Mouse (Mus musculus) lung, embryonic 14.5 days (tissue): ENCODE measurements around the gene Ppp6r2. TPM values are rescaled to one million over a fixed set of nuclear protein-coding genes. Genes with fewer than 3 reads are reported as not detected.

Experiments
- ATAC-seq: fragments of 200-750 bp; cut with Nextera tagmentation; 2 replicates; pipeline ENCODE4 v1.8.0; 2017; ENCODE audit warnings: mild to moderate bottlenecking, moderate TSS enrichment, moderate library complexity; ENCODE audit not compliant: insufficient read depth
- DNase-seq: peaks from one replicate; pipeline ENCODE4 v3.0.0-alpha.2; 2015
- H3K27ac ChIP-seq: fragments of 300-500 bp; sonication (generic); 2 replicates; pipeline ENCODE4 v1.5.1; 2014; ENCODE audit warnings: low read depth, mild to moderate bottlenecking, moderate library complexity
- H3K27me3 ChIP-seq: fragments of 300-500 bp; sonication (generic); 2 replicates; pipeline ENCODE4 v1.6.1; 2014; ENCODE audit warnings: low read length, control low read depth; ENCODE audit not compliant: insufficient read depth
- H3K36me3 ChIP-seq: fragments of 300-500 bp; sonication (generic); 2 replicates; pipeline ENCODE4 v1.6.1; 2014; ENCODE audit warnings: control low read depth; ENCODE audit not compliant: insufficient read depth
- H3K4me1 ChIP-seq: fragments of 300-500 bp; sonication (generic); 2 replicates; pipeline ENCODE4 v1.6.1; 2014; ENCODE audit warnings: antibody characterized with exemption, control low read depth; ENCODE audit not compliant: insufficient read depth
- H3K4me2 ChIP-seq: fragments of 300-500 bp; sonication (generic); 2 replicates; pipeline ENCODE4 v1.6.1; 2014; ENCODE audit warnings: mild to moderate bottlenecking
- H3K4me3 ChIP-seq: fragments of 300-500 bp; sonication (generic); 2 replicates; pipeline ENCODE4 v1.5.1; 2014; ENCODE audit warnings: low read depth, low read length
- H3K9ac ChIP-seq: fragments of 300-500 bp; sonication (generic); 2 replicates; pipeline ENCODE4 v1.6.1; 2014
- H3K9me3 ChIP-seq: fragments of 300-500 bp; sonication (generic); 2 replicates; pipeline ENCODE4 v1.6.1; 2016; ENCODE audit warnings: low read depth, low read length, control low read depth
- CTCF ChIP-seq: IDR thresholded peaks from 2 replicates; pipeline ENCODE4 v1.5.1; 2016; ENCODE audit warnings: antibody characterized with exemption, low read depth
- WGBS: fragments of 180-500 bp; shearing (Covaris S2); extraction: QIAGEN DNeasy Blood & Tissue Kit; methylation state at CpG from one replicate; pipeline ENCODE4 v1.1.7; 2014; 5-methylcytosine and 5-hydroxymethylcytosine counted together
- polyA plus RNA-seq: library from polyadenylated mRNA; unstranded; fragments of >200 nt; fragmentation: Nextera tagmentation; extraction: Ambion mirVana; gene quantifications from 2 replicates; pipeline ENCODE4 v1.2.1, GENCODE M21; 2014

Gene Ppp6r2
- polyA plus RNA-seq, 1 experiment from 2014 or later = 27.8 TPM

DNA sequence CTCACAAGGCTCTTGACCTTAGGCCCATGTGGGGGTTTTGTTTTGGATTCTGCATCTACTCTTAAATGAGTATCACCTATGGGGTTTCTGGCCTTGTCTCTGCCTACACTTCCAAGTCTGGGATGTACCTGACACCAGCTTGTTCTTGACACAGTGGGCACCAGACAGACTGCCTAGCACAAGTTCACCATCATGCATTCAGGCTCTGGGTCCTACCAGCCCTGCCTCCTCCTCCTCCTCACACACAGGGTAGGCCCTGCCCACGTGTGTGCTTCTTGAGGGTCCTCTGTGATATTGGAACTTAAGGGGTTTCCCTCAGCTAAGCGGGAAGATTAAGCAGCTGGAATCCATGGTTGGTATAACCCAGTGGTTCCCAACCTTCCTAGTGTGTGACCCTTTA lies 72.7 kb downstream of the Ppp6r2 start:
- Histone ChIP-seq H3K9me3 (no peaks in the 10 kb centered on the region), H3K27ac (no peak overlapping the region), H3K4me2 (no peak overlapping the region), H3K4me1 (no peaks in the 10 kb centered on the region), H3K9ac (no peak overlapping the region), H3K36me3 (peaks cover 77% of the 10 kb centered on the region), H3K27me3 (no peaks in the 10 kb centered on the region), H3K4me3 (no peak overlapping the region)
- WGBS = 86% methylated on average over 2 of the region's 2 CpGs
- DNase-seq (no peak), ATAC-seq (no peak)
- TF ChIP-seq CTCF = no peak

DNA sequence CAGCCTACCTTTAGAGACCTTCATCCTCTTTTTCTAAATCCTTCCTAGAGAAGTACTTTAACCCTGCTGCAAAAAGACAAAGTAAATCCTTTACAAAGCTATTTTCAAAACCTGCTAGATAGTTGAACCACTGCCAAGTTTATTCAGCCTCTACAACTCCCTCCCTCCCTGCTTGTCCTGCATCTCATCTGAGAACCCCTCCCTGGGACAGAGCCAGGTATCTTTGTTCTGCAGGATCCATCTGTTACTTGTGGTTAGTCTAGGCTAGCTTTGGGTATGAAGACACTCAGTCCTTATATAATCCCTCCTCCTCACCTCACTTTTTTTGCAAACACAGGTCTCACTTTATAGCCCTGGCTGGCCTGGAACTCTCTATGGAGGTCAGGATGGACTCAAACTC lies 73.7 kb downstream of the Ppp6r2 start:
- Histone ChIP-seq H3K36me3 (peaks cover 81% of the 10 kb centered on the region), H3K27me3 (no peaks in the 10 kb centered on the region), H3K4me2 (no peak overlapping the region), H3K9ac (no peak overlapping the region), H3K4me1 (no peaks in the 10 kb centered on the region), H3K27ac (no peak overlapping the region), H3K4me3 (no peak overlapping the region), H3K9me3 (no peaks in the 10 kb centered on the region)
- TF ChIP-seq CTCF = no peak
- DNase-seq (peak; percentile 24), ATAC-seq (no peak)

DNA sequence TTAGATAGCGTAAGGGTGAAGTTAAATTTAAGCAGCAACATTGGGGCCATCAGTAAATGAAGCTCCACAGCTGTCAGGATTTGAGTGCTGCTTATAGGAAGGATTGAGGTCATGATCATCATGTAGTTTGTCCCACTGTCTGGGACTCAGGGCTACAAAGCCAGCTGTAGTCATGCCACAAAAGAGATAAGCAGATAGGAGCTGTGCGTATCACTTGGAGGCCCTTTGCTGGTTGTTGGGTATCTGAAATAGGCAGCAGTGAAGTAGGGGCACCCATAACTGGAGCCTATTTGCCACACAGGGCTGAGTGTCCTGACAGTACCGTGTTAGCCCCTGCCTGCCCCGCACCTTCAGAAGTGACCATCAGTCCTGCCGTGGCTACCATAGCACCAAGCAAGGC lies 74.1 kb downstream of the Ppp6r2 start:
- DNase-seq = no peak
- Histone ChIP-seq H3K27ac (no peak overlapping the region), H3K9me3 (no peaks in the 10 kb centered on the region), H3K4me3 (no peak overlapping the region), H3K4me1 (no peaks in the 10 kb centered on the region), H3K27me3 (no peaks in the 10 kb centered on the region), H3K9ac (no peak overlapping the region), H3K36me3 (peaks cover 81% of the 10 kb centered on the region), H3K4me2 (no peak overlapping the region)
- no peak for ATAC-seq
- WGBS = 88% methylated on average over 5 of the region's 5 CpGs
- TF ChIP-seq CTCF = no peak

DNA sequence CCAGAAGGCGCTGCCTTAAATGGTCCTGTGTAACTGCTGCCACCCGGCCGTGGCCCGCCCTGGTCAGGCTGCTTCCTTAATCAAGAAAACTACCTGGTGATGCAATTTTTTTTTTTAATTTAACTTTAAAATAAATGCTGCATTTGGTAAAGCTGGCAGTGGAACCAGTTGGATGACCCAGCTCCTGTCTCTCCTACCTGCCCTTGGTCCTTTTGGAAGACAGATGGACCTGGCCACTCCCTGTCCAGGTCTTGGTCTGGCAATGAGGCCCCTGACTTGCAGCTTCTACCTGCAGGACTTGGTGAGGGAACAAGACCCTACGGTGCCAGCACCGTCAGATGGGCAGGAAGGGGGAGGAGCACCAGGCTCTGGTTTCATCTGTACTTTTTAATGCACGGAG lies 74.8 kb downstream of the Ppp6r2 start:
- TF ChIP-seq CTCF = no peak
- Histone ChIP-seq H3K4me3 (no peak overlapping the region), H3K27me3 (no peaks in the 10 kb centered on the region), H3K4me1 (no peaks in the 10 kb centered on the region), H3K9me3 (no peaks in the 10 kb centered on the region), H3K4me2 (no peak overlapping the region), H3K9ac (no peak overlapping the region), H3K27ac (no peak overlapping the region), H3K36me3 (peaks cover 81% of the 10 kb centered on the region)
- WGBS = 74% methylated on average over 7 of the region's 7 CpGs
- DNase-seq (no peak), ATAC-seq (no peak)

DNA sequence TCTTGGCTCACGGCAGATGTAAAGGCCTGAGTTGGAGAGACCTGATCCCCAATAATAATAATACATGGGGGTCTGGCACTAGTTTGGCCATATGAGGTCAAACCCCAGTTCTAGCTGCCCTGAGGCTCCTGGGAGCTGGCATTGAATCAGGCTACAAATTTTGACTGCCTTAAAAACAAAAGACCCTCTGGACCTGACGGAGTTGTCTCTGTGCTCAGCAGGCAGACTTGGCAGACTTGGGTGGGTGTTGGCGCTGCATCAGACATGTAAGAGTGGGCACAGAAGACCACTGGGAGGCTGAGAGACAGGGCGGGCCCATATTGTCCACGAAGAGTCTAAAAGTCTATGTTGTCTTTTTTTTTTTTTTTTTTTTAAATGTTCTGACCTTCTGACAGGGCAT lies 75.2 kb downstream of the Ppp6r2 start:
- Histone ChIP-seq H3K36me3 (peaks cover 81% of the 10 kb centered on the region), H3K9ac (no peak overlapping the region), H3K9me3 (no peaks in the 10 kb centered on the region), H3K27me3 (no peaks in the 10 kb centered on the region), H3K27ac (no peak overlapping the region), H3K4me1 (no peaks in the 10 kb centered on the region), H3K4me2 (no peak overlapping the region), H3K4me3 (no peak overlapping the region)
- ATAC-seq (no peak), DNase-seq (no peak)
- WGBS = 87% methylated on average over 5 of the region's 5 CpGs
- no peak for TF ChIP-seq CTCF

DNA sequence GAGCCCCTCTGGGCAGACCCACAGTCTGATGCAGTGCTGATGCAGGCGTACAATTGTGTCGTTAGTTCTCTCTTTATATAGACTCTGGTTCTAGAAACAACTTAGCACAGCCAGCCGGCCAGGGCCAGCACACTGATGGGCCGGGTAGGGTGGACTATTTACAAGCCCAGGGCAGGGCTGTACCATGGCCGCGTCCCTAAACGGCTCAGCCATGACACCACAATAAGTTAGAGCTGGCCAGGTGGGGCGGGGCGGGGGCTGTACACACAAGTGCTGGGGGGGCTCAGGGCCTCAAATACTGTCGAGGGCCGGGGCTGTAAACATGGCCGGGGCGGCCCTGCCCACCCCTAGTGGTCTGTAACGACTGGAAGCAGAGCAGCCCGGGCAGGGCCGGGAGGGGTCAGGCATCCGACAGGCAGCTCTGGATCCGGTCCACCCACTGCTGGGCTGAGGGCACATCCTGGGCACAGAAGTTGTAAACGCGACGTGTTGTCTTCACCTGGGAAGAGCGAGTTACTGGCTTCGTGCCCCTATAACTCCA lies 76.9 kb downstream of the Ppp6r2 start:
- no peaks in the 10 kb centered on the region for H3K27me3 ChIP-seq
- DNase-seq (no peak), ATAC-seq (no peak)
- no peaks in the 10 kb centered on the region for H3K9me3 ChIP-seq
- no peak overlapping the region for H3K4me3 ChIP-seq
- 88% methylated on average over 23 of the region's 23 CpGs for WGBS
- H3K9ac ChIP-seq = no peak overlapping the region
- peaks cover 81% of the 10 kb centered on the region for H3K36me3 ChIP-seq
- no peaks in the 10 kb centered on the region for H3K4me1 ChIP-seq
- H3K4me2 ChIP-seq = no peak overlapping the region
- H3K27ac ChIP-seq = no peak overlapping the region
- TF ChIP-seq CTCF = no peak

DNA sequence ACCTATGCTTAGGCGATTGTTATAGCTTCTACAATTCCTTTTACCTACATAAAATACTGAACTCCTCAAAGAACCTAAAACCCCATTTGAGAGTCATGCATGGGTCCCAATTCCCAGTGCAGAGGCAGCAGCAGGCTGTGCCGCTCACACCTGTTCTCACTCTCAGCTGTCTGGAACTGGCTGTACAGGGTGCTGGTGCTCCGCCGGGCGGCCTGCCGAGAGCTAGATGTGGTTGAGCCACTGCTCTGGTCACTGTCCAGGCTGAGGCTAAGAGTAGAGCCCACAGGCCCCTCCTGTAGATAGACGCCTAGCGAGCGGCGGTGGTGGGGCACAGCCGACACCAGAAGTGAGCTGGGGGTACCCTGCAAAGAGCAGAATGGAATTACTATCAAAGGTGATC lies 78.1 kb downstream of the Ppp6r2 start:
- no peaks in the 10 kb centered on the region for H3K27me3 ChIP-seq
- H3K27ac ChIP-seq = no peak overlapping the region
- DNase-seq = no peak
- no peak for ATAC-seq
- H3K9me3 ChIP-seq = no peaks in the 10 kb centered on the region
- H3K4me2 ChIP-seq = no peak overlapping the region
- peaks cover 89% of the 10 kb centered on the region for H3K36me3 ChIP-seq
- no peak for TF ChIP-seq CTCF
- no peak overlapping the region for H3K9ac ChIP-seq
- H3K4me3 ChIP-seq = no peak overlapping the region
- H3K4me1 ChIP-seq = no peaks in the 10 kb centered on the region
- WGBS = 94% methylated on average over 11 of the region's 11 CpGs

DNA sequence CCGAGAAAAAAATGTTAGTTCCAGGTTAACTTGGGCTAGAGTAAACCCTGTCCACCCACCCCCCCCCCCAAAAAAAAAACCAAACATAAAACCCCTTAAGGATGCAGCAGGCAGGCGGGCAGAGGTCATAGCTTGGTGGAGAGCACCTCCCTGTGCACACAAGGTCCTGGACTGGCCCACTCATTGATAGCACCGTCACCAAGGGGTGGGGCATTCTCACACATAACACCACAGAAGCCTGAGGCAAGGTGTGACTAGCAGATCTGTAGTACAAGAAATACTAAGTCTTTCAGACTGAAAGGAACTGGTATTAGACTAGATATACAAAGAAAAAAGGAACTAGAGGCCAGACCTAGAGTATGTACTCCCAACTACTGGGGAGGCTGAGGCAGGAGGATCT lies 80.2 kb downstream of the Ppp6r2 start:
- Histone ChIP-seq H3K27me3 (no peaks in the 10 kb centered on the region), H3K9ac (no peak overlapping the region), H3K27ac (no peak overlapping the region), H3K4me1 (peaks cover under 1% of the 10 kb centered on the region; the same call in 1 of the 2 replicates), H3K4me2 (no peak overlapping the region), H3K4me3 (no peak overlapping the region), H3K36me3 (peaks cover 98% of the 10 kb centered on the region), H3K9me3 (no peaks in the 10 kb centered on the region)
- ATAC-seq (no peak), DNase-seq (no peak)
- 85% methylated on average over 3 of the region's 3 CpGs for WGBS
- no peak for TF ChIP-seq CTCF
